Mouse (Mus musculus) B cell, adult 2 months (primary cell): ENCODE measurements around the gene Krt78.
"Not testable (repeated sequence)": the region's sequence is repeated elsewhere in the genome, so short reads cannot be mapped to it uniquely, and the experiment has no call there.

Experiments used
- DNase-seq, 2 experiments: peaks; one replicate each; pipeline ENCODE4 v3.0.0; 2022

Gene Krt78

DNA sequence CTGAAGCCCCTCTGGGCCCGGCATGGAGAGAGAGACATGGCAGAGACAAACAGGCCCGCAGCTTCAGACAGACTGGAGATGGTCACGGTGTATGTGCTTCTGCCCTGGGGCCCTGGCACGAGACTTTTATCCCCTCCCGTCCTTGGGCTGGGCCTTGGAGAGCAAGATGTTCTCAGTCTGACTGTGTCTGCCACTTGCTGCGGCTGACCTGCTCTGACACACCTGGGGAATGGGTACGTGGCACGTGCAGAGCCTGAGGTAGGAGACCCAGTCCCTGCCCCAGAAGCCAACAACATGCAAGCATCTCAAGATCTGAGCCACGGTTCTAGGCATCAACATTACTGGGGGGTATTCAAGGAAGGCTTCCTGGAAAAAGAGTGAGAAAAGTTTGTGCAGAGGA, at the start of gene Krt78:
Gene Krt78, minus strand, starts transcription at position 101 of the 400 bp plus-strand sequence.
- DNase-seq = no peak

DNA sequence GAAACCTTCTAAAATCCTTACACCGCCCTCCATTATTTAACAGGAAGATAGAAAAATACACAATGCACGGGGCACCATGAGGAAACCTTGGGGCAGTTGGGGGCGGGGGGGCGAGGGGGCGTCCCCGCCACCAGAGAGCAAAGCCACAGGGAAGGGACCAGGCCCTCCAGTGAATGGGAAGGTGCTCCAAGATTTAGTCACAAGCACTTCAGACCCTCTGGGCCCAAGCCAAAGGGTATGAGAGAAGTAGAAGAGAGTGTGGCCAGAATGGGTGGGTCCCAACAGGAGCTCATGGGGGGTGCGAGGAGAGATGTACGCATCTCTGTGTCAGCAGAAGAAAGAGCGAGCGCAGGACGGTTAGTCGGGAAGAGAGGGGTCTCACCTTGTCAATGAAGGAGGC, 49.4 kb upstream of the Krt78 start:
- DNase-seq = no peak

DNA sequence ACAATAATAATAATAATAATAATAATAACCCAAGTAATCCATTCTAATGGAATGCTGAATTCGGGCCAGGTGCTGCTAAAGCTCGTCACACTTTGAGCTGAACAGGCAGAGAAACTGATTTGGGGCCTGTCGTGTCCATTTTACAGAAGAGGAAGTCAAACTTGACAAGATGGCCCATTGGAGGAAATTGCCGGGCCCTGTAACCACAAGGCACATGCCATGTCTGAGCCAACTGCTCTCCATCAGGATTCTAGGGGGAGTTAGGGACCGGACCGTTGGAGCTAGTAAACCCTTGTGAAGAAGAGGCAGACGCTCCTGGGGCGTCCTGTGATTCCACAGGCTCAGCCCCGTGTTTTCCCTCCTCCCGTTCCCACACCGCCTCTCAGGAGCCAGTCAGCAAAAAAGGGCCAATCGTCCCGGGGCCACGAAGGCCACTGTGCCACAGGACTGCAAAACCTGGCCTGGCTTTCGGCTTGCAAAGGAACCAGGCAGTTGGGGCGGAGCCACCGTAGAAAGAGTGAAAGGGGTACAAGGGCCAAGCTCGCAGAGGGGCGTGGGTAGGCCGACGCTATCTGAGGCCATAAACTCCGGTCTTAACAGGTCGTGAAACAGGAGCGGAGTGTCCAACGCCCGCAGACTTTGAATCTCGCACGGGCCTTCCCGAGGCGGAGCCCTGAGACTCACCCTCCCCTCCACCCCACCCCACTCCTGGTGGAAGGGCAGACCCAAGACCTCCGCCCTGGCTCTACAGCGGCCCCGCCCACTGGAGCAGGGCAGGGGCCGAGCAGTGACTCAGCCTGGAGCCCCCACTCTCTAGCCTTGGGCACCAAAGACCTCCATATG, 48.8 kb upstream of the Krt78 start:
- DNase-seq = no peak

DNA sequence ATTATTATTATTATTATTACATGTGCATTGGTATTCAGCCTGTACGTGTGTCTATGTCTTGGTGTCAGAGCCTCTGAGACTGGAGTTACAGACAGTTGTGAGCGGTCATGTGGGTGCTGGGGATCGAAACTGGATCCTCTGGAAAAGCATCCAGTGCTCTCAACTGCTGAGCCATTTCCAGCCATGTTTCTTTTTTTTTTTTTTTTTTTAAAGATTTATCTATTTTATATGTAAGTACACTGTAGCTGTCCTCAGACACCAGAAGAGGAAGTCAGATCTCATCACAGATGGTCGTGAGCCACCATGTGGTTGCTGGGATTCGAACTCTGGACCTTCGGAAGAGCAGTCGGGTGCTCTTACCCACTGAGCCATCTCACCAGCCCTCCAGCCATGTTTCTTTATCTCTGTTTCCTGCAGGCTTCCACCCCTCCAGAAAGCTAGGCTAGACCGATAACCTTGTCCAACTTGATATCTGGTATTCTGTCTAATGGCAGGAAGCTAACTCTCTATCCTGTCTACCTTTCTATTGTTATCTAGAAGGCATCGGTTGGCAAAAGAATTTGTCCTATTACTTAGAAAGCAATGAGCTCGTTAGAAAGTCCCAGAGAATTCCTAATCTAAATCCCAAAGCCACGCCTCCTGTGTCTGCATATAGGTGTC, 45.7 kb upstream of the Krt78 start:
- DNase-seq = no peak

DNA sequence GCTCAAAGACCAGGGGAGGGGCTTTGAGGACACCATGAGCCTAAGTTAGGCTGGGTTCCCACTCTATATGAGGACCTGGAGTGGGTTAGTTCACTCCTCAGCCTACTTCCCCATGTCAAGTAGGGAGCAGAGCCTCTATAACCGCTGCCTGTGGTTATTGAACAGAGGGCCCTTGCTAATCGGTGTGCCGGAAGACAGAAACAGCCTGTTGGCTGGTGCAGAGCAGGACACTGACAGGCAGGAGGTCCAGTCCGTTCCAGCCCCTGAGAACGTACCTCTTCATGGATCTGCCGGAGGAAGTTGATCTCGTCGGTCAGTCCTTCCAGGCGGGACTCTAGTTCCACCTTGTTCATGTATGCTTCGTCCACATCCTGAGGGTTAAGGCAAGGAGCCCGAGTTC, 45.1 kb upstream of the Krt78 start:
- no peak for DNase-seq

DNA sequence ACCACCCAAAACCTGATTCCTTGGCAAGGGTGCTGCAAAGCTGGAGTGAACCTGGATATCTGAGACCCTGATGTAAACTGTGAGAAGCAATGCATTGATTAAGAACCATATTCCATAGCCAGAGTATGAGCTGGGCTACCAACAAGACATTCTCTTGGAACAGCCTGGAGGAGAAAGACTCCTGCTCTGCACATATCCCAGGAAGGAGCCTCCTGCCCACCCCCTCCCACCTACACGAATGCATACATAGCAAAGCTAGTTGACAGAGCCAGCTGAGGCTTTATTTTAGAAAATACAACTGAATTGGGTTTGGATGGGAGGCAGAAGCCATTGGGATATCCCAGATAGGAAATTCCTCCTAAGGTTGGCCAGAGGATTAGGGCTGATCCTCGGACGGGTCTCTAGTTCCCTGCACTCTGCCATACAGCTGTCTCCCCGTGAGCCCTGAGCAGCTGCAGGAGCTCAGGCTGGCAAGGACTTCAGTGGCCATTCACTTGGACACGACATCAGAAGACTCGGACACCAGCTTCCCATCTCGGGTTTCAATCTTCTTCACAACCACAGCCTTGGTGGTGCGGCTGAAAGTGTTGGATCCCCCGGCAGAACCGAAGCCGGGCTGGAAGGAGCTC, 42.5 kb upstream of the Krt78 start:
- not testable (repeated sequence) for DNase-seq

DNA sequence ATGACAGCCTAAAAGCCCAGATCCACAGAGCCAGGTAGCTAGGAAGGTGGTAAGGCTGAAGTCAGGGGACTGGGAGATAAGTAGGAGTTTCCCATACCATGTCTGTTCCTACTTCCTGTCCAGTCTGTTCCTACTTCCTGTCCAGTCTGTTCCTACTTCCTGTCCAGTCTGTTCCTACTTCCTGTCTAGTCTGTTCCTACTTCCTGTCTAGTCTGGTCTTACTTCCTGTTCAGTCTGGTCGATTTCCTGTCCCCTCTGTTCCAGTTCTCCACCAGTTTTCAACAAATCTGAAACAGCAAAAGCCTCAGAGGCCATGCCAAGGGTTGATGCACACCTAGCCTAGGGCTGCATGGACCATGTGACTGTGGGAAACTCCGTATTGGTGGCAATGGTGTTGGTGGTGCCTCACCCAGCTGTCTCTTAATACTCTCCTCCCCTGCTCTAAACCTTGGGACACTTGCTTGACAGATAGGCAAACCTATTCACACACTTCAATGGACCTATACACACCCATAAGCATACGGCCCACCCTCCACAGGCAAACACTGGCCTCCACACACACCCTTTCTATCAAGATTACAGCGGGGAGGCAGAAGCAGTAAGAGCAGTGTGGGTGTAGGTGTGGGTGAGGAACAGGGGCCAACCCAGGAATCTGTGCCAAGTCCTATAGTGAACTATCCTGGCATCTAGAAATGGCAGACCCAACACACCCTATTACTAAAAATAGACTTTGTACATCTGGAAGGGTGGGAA, 41.6 kb upstream of the Krt78 start:
- DNase-seq = no peak

DNA sequence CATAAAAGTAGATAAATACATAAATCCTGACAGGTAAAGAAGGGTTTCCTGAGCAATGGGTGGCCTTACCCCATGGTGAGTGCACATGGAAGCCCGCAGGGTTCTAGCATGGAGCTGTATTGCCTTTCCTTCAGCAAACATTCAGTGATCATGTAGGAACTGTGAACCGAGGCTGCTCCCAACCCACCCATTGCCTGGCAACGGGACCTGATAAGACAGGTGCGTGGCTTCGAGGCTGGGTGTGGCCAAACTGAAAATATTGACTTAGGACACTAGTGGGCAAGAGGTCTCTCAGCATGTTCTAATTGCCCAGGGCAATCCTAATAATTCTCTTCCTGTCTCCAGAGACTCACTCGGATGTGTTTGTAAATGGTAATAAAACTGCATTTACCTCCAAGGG, 40.3 kb upstream of the Krt78 start:
- DNase-seq = no peak

DNA sequence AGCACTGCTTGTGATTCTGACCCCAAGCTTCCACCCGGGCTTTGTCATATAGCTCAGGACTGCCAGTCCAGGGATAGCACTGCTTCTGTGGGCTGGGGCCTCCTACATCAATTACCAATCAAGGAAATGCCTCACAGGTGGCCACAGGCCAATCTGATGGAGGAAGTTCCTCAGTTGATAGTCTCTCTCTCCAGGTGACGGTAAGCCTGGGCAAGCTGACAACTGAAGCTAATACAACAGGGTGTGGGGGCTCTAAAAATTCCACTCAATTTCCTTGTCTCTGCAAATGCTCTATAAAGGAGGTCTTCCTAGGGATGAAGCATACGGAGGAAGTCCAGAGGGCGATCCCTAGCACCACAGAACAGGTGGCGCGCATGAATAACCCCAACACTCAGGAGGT, 36.9 kb upstream of the Krt78 start:
- no peak for DNase-seq

DNA sequence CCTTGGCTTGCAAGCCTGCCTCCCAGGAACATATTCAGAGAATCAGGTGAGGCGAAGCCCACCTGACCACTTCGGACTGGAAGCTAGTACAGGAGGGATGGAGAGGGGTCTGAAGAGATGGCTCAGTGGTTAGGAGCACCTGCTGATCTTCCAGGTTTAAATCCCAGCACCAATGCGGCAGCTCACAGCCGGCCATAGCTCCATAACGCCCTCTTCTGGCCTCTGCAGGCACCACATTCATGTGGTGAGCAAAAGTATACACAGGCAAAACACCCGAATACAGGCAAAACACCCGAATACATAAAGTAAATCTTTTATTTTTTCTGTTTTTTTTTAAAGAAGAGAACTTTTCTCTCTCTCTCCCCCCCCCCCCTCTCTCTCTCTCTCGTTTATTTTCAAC, 34.6 kb upstream of the Krt78 start:
- no peak for DNase-seq

DNA sequence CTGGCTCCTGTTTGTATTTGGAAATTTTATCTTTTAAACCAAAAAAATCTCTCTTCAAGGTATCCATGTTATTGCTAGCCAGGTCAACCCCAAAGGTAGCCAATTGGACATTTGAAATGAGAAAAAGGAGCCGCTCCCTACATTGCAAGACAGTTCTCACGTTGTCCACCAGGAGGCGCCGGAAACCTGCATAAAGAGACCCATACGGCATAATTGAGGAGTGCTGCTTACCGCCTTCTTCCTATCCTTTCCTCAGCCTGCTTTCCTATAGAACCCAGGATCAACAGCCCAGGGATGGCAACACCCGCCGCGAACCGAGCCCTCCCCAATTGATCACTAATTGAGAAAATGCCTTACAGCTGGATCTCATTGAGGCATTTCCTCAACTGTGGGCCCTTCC, 34.0 kb upstream of the Krt78 start:
- DNase-seq = peak; percentile 87

DNA sequence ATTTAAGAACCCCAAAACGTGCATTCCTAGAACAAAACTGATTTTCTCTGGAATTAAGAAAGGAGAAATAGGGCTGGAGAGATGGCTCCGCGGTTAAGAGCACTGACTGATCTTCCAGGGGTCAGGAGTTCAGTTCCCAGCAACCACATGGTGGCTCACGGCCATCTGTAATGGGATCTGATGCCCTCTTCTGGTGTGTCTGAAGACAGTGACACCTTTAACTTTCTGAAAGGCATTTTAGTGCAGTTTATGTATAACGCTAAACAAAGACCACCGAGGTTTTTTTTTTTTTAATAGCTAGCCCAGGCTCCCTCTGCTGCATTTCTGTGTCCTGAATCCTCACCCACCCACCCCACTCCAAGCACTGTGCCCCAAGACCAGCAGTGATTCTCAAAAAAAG, 30.7 kb upstream of the Krt78 start:
- DNase-seq = no peak

DNA sequence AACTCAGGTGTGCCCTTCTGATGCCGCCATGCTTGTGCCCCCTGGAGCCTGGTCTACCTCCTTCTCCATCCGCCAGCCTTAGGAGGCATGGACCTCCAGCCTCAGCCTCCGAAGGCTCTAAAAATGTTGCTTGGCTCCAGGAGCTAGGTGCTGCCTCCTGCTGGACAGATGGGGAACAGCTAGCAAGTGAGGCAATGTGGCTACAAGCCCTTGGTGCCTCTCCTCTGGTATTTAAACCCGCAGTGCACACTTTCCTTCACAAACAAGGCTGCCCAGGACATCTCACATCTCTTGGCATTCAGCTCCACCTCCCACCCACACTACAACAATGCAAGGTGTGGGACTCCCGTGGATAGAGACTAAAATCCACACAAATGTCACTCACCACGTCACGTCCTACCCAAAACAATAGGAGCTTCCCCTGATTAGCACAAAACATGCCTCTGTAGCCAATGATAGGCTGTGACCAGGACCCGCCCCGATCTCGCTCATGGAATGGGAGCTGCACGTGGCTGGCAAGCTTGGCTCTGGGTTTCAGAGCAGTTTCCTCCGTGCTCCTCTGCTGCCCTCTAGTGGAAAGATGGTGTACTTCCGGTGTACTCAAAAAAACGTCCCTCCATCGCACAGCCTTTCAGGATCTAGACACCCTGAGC, 30.0 kb upstream of the Krt78 start:
- peak; percentile 83 to 85 for DNase-seq

DNA sequence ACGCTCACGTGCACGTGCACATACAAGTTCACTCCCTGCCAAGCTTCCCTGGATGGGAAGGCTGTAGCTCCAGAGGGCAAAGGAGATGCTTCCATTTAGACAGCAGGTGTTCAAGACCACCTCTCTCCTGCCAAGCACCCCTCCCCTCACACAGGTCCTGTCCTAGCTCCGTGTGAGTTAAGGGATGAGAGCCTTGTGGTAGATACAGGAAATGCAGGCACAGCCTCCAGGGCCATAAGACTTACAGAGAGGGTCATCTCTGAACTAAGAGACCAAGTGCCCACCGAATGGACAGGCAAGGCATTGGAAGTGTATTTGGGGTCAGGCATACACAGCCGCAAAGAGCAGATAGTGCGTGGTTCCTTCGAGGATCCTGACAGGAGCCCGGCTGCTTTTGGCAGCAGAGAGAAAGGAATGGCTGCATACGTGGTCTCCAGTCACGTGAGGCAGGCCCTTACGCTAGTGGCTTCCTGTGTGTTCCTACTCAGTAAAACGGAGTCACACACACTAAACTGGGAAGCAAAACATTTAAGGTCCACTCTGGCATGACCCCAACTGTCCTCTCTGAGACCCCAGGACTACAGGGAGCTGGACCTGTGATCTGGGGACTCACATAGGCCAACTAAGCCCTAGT, 29.3 kb upstream of the Krt78 start:
- no peak for DNase-seq

DNA sequence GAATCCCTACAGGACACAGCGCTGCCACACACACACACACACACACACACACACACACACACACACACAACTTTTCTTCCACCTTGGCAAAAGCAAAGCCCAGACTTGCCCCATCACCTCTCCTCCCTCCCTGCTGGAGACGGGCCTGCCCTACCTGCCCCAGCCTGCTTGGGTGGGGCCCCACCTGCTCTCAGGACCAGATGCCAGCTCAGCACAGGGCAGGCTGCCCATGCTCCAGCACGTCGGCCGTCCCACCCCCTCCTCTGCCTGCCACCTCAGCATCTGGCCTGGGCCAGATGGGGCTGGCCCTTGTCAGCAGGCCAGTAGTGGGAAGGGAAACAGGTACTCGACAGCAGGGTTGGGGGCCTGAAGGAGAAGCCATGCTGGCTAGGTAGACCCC, 26.8 kb upstream of the Krt78 start:
- no peak for DNase-seq

DNA sequence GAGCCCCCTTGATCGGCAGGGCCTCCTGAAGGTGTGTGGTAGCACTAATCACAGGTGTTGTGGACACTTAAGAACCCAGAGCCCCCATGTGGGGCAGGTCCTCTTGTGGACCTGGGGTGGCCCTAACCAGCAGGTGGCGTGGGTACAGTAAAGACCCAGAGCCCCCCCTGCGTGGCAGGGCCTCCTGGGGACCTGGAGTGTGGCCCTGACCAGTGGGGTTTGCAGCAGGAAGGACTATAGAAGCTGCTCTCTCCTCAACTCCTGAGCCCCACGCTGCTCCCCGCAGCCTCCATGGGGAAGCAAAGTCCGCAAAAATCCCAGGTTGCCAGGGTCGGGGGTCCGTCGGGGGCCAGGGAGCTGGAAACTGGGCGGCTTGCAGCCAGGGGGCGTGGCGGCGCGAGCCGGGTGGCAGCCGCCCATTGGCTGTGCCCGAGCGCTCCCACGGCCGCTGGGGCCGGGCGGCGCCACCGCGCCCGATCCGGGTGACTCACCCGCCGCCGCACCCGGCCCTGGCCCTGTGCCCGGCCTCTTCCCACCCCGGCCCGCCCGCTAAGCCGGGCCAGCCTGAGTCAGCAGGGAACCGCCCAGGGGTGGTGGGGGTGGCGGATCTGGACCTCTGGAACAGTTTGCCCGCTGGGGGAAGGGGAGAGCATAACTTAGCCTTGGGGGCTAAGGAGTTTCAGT, 23.1 kb upstream of the Krt78 start:
- peak; percentile 37 to 48 for DNase-seq

DNA sequence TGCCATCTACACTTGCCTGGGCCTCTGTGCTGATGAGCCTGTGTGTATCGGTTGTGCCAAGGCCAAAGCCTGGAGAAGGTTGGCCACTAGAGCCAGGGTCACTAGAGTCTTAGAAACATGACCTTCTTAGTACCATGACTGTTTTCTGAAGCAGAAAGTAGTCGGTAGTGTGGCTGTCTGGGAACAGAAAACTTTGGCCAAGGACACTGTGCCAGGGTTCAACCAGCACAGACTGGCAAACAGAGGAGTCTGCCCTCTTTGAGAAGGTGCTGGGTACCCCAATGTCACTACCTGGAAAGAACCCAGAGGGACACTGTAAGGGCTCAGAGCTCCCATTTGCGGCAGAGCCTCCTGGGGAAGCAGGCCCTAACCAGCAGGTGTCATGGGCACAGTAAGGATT, 22.6 kb upstream of the Krt78 start:
- DNase-seq = no peak

DNA sequence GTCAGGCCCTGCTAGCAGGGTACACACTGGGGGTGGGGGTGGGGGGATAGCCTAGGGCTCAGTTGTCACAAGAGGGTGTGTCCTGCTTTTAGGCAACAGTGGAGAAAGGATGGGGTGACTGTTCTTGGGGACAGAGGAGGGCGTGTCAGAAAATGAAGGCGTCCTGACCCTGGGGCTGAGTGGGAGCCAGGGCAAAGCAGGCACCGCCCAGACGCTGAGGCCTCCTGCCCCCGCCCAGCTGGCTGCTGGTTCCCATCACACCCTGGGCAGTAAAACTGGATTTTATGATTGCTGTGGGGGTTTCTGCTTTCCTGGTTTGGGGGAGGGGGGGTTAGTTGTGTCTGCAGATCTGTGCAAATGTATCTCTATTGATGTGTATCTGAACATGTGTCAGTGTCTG, 21.9 kb upstream of the Krt78 start:
- no peak for DNase-seq

DNA sequence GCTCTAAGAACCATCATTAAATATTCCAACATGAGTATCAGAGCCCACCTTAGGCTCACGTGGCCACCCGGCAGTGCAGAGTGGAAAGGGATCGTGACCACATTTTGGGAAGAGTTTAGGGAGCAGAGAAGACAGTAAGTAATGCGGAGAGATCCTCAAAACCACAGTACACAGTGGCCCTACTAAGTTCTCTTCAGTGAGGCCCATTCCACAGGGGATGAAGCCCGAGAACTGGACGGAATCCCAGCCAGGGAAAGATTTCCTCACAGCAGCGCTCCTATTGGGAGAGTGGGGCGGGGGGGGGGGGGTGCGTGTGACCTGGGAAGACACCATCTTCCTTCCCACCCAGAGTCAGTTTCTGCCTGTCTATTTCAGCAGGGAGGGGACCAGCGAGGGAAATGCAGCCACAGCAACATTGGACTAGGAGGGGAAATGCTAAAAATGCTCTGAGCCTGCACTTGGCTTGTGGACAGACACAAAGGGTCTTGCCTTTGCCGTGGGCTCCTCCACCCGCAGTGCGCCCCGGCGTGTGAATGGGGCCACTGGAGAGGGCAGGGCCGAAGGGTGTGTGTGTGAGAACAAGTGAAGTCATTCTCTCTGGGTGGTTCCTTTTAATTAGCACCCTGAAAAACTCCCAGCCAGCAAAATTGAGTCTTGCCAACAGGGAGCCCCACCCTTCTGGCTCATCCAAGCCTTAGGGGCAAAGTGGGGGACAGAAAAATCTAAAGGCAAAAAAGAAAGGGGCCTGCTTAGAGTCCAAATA, 20.2 kb upstream of the Krt78 start:
- no peak for DNase-seq

DNA sequence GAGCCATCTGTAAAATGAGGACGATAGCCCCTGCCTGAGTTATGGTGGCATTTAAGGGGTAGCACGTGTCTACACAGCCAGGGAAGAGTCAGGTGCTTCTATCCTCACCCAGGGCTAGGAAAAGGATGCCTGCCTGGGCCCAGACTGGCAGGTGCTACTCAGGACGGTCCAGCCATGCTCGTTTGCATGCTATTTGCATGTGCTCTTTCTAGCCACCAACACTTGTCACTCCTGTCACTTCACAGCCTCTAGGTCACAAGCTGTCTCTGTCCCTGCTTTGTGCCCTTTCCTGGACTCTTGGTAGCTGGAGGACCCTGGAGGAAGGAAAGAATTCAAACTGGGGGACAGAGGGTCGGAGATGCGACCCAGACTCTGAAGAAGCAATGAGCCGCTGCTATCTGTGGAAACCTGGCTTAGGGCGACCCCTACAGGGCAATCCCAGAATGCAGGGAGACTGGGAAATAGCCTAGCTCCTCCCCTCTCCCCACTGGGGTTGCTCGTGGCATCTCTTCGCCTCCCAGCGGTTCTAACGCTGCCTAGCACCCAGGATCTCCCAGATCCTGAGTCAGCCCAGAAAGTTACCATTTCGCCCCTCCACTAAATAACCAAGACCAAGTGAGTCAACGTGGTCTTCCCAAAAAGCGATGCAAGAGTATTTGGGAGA, 19.5 kb upstream of the Krt78 start:
- peak; percentile 84 to 87 for DNase-seq
